Mouse (Mus musculus) spleen, adult 2 months (tissue): ENCODE measurements around the gene Flot2.

Experiments used
- CTCF ChIP-seq: fragments of 200-500 bp; IDR thresholded peaks from 2 replicates; pipeline ENCODE4 v1.5.1; 2011; ENCODE audit warnings: mild to moderate bottlenecking, inconsistent platforms; ENCODE audit not compliant: insufficient read depth, insufficient read length, insufficient replicate concordance; ENCODE audit errors: extremely low read depth
- POLR2A ChIP-seq: fragments of 200-500 bp; IDR thresholded peaks from 2 replicates; pipeline ENCODE4 v1.6.1; 2011; ENCODE audit warnings: low read depth, low read length, inconsistent platforms

GRCm38 (mm10) chr11:78067566-78067965, 29.8 kb downstream of the Flot2 start:
- no peak for TF ChIP-seq POLR2A
- TF ChIP-seq CTCF, result no peak
